Mouse (Mus musculus) myocyte (in vitro differentiated cells): Measurements from ENCODE around the gene Milr1. TPM values are rescaled to one million over a fixed set of nuclear protein-coding genes. Genes with fewer than 3 reads are reported as not detected.

Experiments used
- H3K27me3 ChIP-seq: one replicate; pipeline ENCODE4 v1.6.1; 2011; ENCODE audit not compliant: control insufficient read depth, insufficient read depth, insufficient read length
- H3K36me3 ChIP-seq: one replicate; pipeline ENCODE4 v1.6.1; 2011; ENCODE audit not compliant: control insufficient read depth, insufficient read depth
- H3K4me2 ChIP-seq: one replicate; pipeline ENCODE4 v1.6.1; 2011; ENCODE audit warnings: low read depth, control low read depth
- H3K4me3 ChIP-seq: one replicate; pipeline ENCODE4 v1.5.1; 2011; ENCODE audit warnings: mild to moderate bottlenecking, control low read depth, moderate library complexity
- H3K79me2 ChIP-seq: one replicate; pipeline ENCODE4 v1.6.1; 2011; ENCODE audit not compliant: control insufficient read depth, insufficient read depth
- H3ac ChIP-seq: one replicate; pipeline ENCODE4 v1.6.1; 2011; ENCODE audit not compliant: control insufficient read depth, insufficient read length
- CEBPB ChIP-seq: IDR thresholded peaks from 2 replicates; pipeline ENCODE4 v1.6.1; 2011; ENCODE audit warnings: mild to moderate bottlenecking, moderate library complexity; ENCODE audit not compliant: poor library complexity, insufficient read depth, severe bottlenecking
- E2F4 ChIP-seq: IDR thresholded peaks from one replicate; pipeline ENCODE4 v1.6.1; 2011; ENCODE audit warnings: mild to moderate bottlenecking, control low read depth, moderate library complexity; ENCODE audit not compliant: insufficient read depth
- MAX ChIP-seq: IDR thresholded peaks from one replicate; pipeline ENCODE4 v1.6.1; 2011; ENCODE audit warnings: low read depth, mild to moderate bottlenecking, control low read depth
- MYOD1 ChIP-seq, 3 experiments: IDR thresholded peaks; one replicate each; pipeline ENCODE4 v1.6.1; 2011; ENCODE audit warnings: control low read depth in 2 of 3, low read depth in 2 of 3, mild to moderate bottlenecking in 2 of 3, moderate library complexity in 1 of 3; ENCODE audit not compliant: insufficient read length in 2 of 3, control insufficient read depth in 1 of 3
- MYOG ChIP-seq, 3 experiments: IDR thresholded peaks; one replicate each; pipeline ENCODE4 v1.6.1; 2011; ENCODE audit warnings: control low read depth in 2 of 3, low read depth in 2 of 3, mild to moderate bottlenecking in 2 of 3; ENCODE audit not compliant: insufficient read length in 2 of 3, control insufficient read depth in 1 of 3, insufficient read depth in 1 of 3
- POLR2A ChIP-seq: IDR thresholded peaks from one replicate; pipeline ENCODE4 v1.6.1; 2011; ENCODE audit warnings: low read depth, mild to moderate bottlenecking, control low read depth, moderate library complexity; ENCODE audit not compliant: insufficient read length
- POLR2AphosphoS2 ChIP-seq: IDR thresholded peaks from one replicate; pipeline ENCODE4 v1.6.1; 2011; ENCODE audit warnings: low read depth, control low read depth; ENCODE audit not compliant: insufficient read length
- REST ChIP-seq: IDR thresholded peaks from one replicate; pipeline ENCODE4 v1.6.1; 2011; ENCODE audit warnings: mild to moderate bottlenecking, control low read depth, moderate library complexity; ENCODE audit not compliant: insufficient read depth, insufficient read length
- SRF ChIP-seq: IDR thresholded peaks from one replicate; pipeline ENCODE4 v1.6.1; 2011; ENCODE audit warnings: low read depth; ENCODE audit not compliant: control insufficient read depth, insufficient read length
- TCF12 ChIP-seq: IDR thresholded peaks from one replicate; pipeline ENCODE4 v1.6.1; 2011; ENCODE audit warnings: mild to moderate bottlenecking, control low read depth; ENCODE audit not compliant: poor library complexity, insufficient read depth, severe bottlenecking
- TCF3 ChIP-seq: IDR thresholded peaks from one replicate; pipeline ENCODE4 v1.6.1; 2011; ENCODE audit warnings: low read depth, control low read depth; ENCODE audit not compliant: insufficient read length
- USF1 ChIP-seq: IDR thresholded peaks from one replicate; pipeline ENCODE4 v1.6.1; 2011; ENCODE audit warnings: low read depth, mild to moderate bottlenecking, control low read depth, moderate library complexity
- polyA plus RNA-seq: library from polyadenylated mRNA; unstranded; fragments of >200 nt; fragmentation: generic; extraction: Trizol; gene quantifications from one replicate; pipeline ENCODE4 v1.2.1, GENCODE M21; 2012; ENCODE audit warnings: missing spikeins

Gene Milr1
- polyA plus RNA-seq, 1 experiment, result 7.7 TPM

- no peaks in the 10 kb centered on the region for H3K79me2 ChIP-seq
- H3K4me3 ChIP-seq, result no peak overlapping the region
These were observed 46.5 kb upstream of the Milr1 start for GRCm38 (mm10) chr11:106704399-106705111.

GRCm38 (mm10) chr11:106706212-106706611 is 44.8 kb upstream of the Milr1 start:
- no peak overlapping the region for H3K4me3 ChIP-seq

More at GRCm38 (mm10) chr11:106704399-106705111, 46.5 kb upstream of the Milr1 start:
- TF ChIP-seq CEBPB (no peak), USF1 (no peak), E2F4 (no peak), TCF12 (no peak), POLR2AphosphoS2 (no peak), MYOD1 (IDR thresholded peaks at IDR 0.05; ENCODE audit: control insufficient read depth in 1 of 3, insufficient read length in 2 of 3, low read depth in 2 of 3) (no peak), SRF (no peak), MAX (no peak), REST (no peak), MYOG (IDR thresholded peaks at IDR 0.05; ENCODE audit: control insufficient read depth in 1 of 3, insufficient read depth in 1 of 3, insufficient read length in 2 of 3, low read depth in 2 of 3) (no peak), POLR2A (no peak)
- H3K4me2 ChIP-seq, result no peak overlapping the region
- no peak overlapping the region for H3ac ChIP-seq
- H3K36me3 ChIP-seq, result no peaks in the 10 kb centered on the region
- H3K27me3 ChIP-seq, result no peaks in the 10 kb centered on the region

GRCm38 (mm10) chr11:106707085-106707484 is 43.9 kb upstream of the Milr1 start:
- no peaks in the 10 kb centered on the region for H3K36me3 ChIP-seq
- no peak for TF ChIP-seq TCF3
- no peak for TF ChIP-seq REST
- TF ChIP-seq SRF, result no peak
- no peak for TF ChIP-seq TCF12
- TF ChIP-seq E2F4, result no peak
- TF ChIP-seq MYOG (IDR thresholded peaks at IDR 0.05; ENCODE audit: control insufficient read depth in 1 of 3, insufficient read depth in 1 of 3, insufficient read length in 2 of 3, low read depth in 2 of 3), result no peak
- TF ChIP-seq POLR2A, result no peak
- TF ChIP-seq MAX, result no peak
- no peak for TF ChIP-seq USF1
- TF ChIP-seq POLR2AphosphoS2, result no peak
- no peak for TF ChIP-seq MYOD1 (IDR thresholded peaks at IDR 0.05; ENCODE audit: control insufficient read depth in 1 of 3, insufficient read length in 2 of 3, low read depth in 2 of 3)
- TF ChIP-seq CEBPB, result no peak
- H3K79me2 ChIP-seq, result no peaks in the 10 kb centered on the region
- no peaks in the 10 kb centered on the region for H3K27me3 ChIP-seq
- H3K4me3 ChIP-seq, result no peak overlapping the region
- H3K4me2 ChIP-seq, result no peak overlapping the region
- no peak overlapping the region for H3ac ChIP-seq

More at GRCm38 (mm10) chr11:106706212-106706611, 44.8 kb upstream of the Milr1 start:
- H3K4me2 ChIP-seq, result no peak overlapping the region
- no peak for TF ChIP-seq MYOD1 (IDR thresholded peaks at IDR 0.05; ENCODE audit: control insufficient read depth in 1 of 3, insufficient read length in 2 of 3, low read depth in 2 of 3)
- TF ChIP-seq CEBPB, result no peak
- no peak for TF ChIP-seq SRF
- TF ChIP-seq TCF12, result no peak
- no peak for TF ChIP-seq REST
- no peak for TF ChIP-seq E2F4
- no peak for TF ChIP-seq MAX
- TF ChIP-seq MYOG (IDR thresholded peaks at IDR 0.05; ENCODE audit: control insufficient read depth in 1 of 3, insufficient read depth in 1 of 3, insufficient read length in 2 of 3, low read depth in 2 of 3), result no peak
- no peak for TF ChIP-seq TCF3
- TF ChIP-seq POLR2A, result no peak
- TF ChIP-seq USF1, result no peak
- no peak for TF ChIP-seq POLR2AphosphoS2
- H3K36me3 ChIP-seq, result no peaks in the 10 kb centered on the region
- no peaks in the 10 kb centered on the region for H3K27me3 ChIP-seq
- no peak overlapping the region for H3ac ChIP-seq
- no peaks in the 10 kb centered on the region for H3K79me2 ChIP-seq

- Histone ChIP-seq H3K27me3 (no peaks in the 10 kb centered on the region), H3ac (no peak overlapping the region), H3K4me3 (no peak overlapping the region), H3K4me2 (no peak overlapping the region), H3K36me3 (no peaks in the 10 kb centered on the region), H3K79me2 (no peaks in the 10 kb centered on the region)
- no peak for TF ChIP-seq SRF
- no peak for TF ChIP-seq MYOD1 (IDR thresholded peaks at IDR 0.05; ENCODE audit: control insufficient read depth in 1 of 3, insufficient read length in 2 of 3, low read depth in 2 of 3)
- no peak for TF ChIP-seq TCF12
- no peak for TF ChIP-seq MAX
- TF ChIP-seq CEBPB, result no peak
- no peak for TF ChIP-seq USF1
- no peak for TF ChIP-seq E2F4
- no peak for TF ChIP-seq REST
- no peak for TF ChIP-seq POLR2AphosphoS2
- no peak for TF ChIP-seq POLR2A
- no peak for TF ChIP-seq TCF3
- no peak for TF ChIP-seq MYOG (IDR thresholded peaks at IDR 0.05; ENCODE audit: control insufficient read depth in 1 of 3, insufficient read depth in 1 of 3, insufficient read length in 2 of 3, low read depth in 2 of 3)
These were observed 43.2 kb upstream of the Milr1 start for GRCm38 (mm10) chr11:106707866-106708265.
